Mouse (Mus musculus): ENCODE data around the gene Wwp2. TPM values are rescaled to one million over a fixed set of nuclear protein-coding genes. Genes with fewer than 3 reads are reported as not detected.

Gene Wwp2
- 29.0 and 31.3 TPM in 2 replicates for polyA plus RNA-seq (2012; rRNA removed)

- no peak for DNase-seq (ENCODE audit: low read depth)
Measured at GRCm38 (mm10) chr8:107435962-107436831, at the start of gene Wwp2. Gene Wwp2 (plus strand): TSS chr8:107436365.

GRCm38 (mm10) chr8:107386642-107387041, 49.5 kb upstream of the Wwp2 start:
- no peak for DNase-seq (ENCODE audit: low read depth)

GRCm38 (mm10) chr8:107387861-107388260, 48.3 kb upstream of the Wwp2 start:
- no peak for DNase-seq (ENCODE audit: low read depth)

- DNase-seq (ENCODE audit: low read depth): no peak
Measured at GRCm38 (mm10) chr8:107389557-107389956, 46.6 kb upstream of the Wwp2 start.

- no peak for DNase-seq (ENCODE audit: low read depth)
Measured at GRCm38 (mm10) chr8:107390476-107391135, 45.6 kb upstream of the Wwp2 start.

- DNase-seq (ENCODE audit: low read depth): no peak
Measured at GRCm38 (mm10) chr8:107391136-107391516, 45.0 kb upstream of the Wwp2 start.

GRCm38 (mm10) chr8:107395397-107395796, 40.8 kb upstream of the Wwp2 start:
- DNase-seq (ENCODE audit: low read depth): no peak

GRCm38 (mm10) chr8:107396106-107396670, 40.0 kb upstream of the Wwp2 start:
- no peak for DNase-seq (ENCODE audit: low read depth)

- DNase-seq (ENCODE audit: low read depth): no peak
Measured at GRCm38 (mm10) chr8:107397665-107398064, 38.5 kb upstream of the Wwp2 start.

GRCm38 (mm10) chr8:107399495-107399894, 36.7 kb upstream of the Wwp2 start:
- no peak for DNase-seq (ENCODE audit: low read depth)

- DNase-seq (ENCODE audit: low read depth): no peak
Measured at GRCm38 (mm10) chr8:107401866-107402265, 34.3 kb upstream of the Wwp2 start.

- DNase-seq (ENCODE audit: low read depth): no peak
Measured at GRCm38 (mm10) chr8:107403038-107403781, 33.0 kb upstream of the Wwp2 start, which contains the start of gene Nqo1. Gene Nqo1 (minus strand): TSS chr8:107403206.

- DNase-seq (ENCODE audit: low read depth): no peak
Measured at GRCm38 (mm10) chr8:107404057-107404456, 32.1 kb upstream of the Wwp2 start.

GRCm38 (mm10) chr8:107405935-107406334, 30.2 kb upstream of the Wwp2 start:
- DNase-seq (ENCODE audit: low read depth): no peak

- no peak for DNase-seq (ENCODE audit: low read depth)
Measured at GRCm38 (mm10) chr8:107411391-107411790, 24.8 kb upstream of the Wwp2 start.

- no peak for DNase-seq (ENCODE audit: low read depth)
Measured at GRCm38 (mm10) chr8:107412552-107412951, 23.6 kb upstream of the Wwp2 start.

GRCm38 (mm10) chr8:107413881-107414280, 22.3 kb upstream of the Wwp2 start:
- no peak for DNase-seq (ENCODE audit: low read depth)

GRCm38 (mm10) chr8:107417001-107417400, 19.2 kb upstream of the Wwp2 start:
- DNase-seq (ENCODE audit: low read depth): no peak

- no peak for DNase-seq (ENCODE audit: low read depth)
Measured at GRCm38 (mm10) chr8:107424176-107424575, 12.0 kb upstream of the Wwp2 start.

GRCm38 (mm10) chr8:107424597-107425229, 11.5 kb upstream of the Wwp2 start, which contains the start of gene Nob1:
Gene Nob1 (minus strand): TSS chr8:107425051.
- DNase-seq (ENCODE audit: low read depth): no peak

GRCm38 (mm10) chr8:107425230-107425597, 11.0 kb upstream of the Wwp2 start:
- no peak for DNase-seq (ENCODE audit: low read depth)
